Mouse (Mus musculus) ES-Bruce4 (cell line): ENCODE data around the gene 9530077C05Rik.

Experiments
- CTCF ChIP-seq: IDR thresholded peaks from one replicate; pipeline ENCODE4 v1.8.1; 2011; ENCODE audit warnings: low read depth, low read length
- POLR2A ChIP-seq: IDR thresholded peaks from one replicate; pipeline ENCODE4 v1.8.1; 2011; ENCODE audit warnings: low read length; ENCODE audit not compliant: insufficient read depth

DNA sequence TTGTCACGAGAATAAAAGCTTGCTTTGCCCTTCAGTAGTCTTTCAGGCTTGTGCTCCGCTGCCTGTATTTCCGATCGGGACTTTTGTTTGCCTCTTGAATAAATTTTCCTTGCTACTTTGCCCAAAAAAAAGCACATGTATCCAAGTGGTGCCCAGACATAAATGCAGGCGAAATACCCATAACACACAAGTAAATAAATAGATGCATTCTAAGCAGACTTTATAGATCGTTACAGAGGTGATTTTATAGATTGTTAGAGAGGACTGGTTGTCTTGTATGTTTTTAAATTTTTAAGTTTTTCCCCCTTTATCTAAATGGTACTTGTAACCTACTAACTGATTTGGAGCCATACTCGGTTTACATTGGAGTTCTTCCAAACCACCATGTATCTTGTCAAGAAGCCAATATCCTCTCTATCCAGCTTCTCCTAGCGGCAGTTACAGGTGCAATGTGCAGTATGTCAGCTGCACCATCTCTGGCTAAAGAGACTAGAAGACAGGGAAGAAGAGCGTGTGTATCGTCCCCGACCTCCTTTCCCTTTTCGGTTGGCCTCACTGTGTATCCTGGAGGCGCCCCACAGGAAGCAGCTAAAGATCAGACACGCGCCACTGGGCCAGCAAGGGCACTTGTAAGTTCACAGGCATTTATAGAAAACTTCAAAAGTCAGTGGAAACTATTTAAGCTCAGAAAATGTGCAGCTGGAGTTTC lies 18.4 kb downstream of the 9530077C05Rik start:
- TF ChIP-seq CTCF = no peak
- TF ChIP-seq POLR2A = no peak
